Comparison of ENCODE assay signal across 7 mouse cellular contexts in the genomic region with DNA sequence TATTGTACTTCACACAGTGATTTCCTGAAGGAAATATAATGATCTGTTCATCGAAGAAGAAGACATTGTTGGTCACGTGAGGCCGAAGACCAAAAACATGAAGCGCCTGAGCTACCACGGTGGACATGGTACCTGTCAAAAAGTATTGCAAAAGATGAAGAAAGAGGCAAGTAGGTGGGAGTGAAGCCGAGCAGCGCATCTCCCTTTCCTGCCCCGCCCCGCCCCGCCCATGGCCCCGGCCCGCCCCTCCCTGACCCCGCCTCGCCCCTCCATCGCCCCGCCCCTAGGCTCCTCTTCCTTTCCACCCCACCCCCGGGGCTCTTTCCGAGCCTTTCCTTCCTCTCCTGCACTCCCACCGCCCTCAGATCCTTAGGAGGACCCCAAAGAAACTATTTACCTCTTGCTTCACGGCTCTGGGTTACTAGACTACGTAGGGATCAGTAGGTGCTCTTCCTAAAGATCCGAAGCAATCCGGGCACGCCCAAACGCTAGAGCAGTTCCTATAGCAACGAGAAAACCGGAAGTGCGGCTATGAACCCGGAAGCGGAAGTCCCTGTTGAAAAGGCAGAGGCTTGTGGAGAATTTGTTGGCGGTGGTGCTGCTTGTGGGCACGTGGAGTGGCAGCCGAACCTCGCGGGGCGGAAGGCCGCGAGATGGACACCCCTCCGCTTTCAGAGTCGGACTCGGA. TPM values are rescaled to one million over a fixed set of nuclear protein-coding genes. Genes with fewer than 3 reads are reported as not detected.
A peak's percentile ranks its signal among the peaks of the same experiment; 100 is the strongest.
DNase-seq lines count a peak whose midpoint lies in the region; ATAC-seq lines count a peak whose summit lies in the region.

Gene Cfap57, minus strand, starts transcription at position 499 of the 688 bp plus-strand sequence.
Gene Ebna1bp2, plus strand, starts transcription at position 521 of the 688 bp plus-strand sequence.

- ATAC-seq in intestine, embryonic 15.5 days, result peak; percentile 97

- under 1% methylated on average over 34 of the region's 41 CpGs for WGBS in intestine, embryonic 15.5 days
- WGBS in midbrain, embryonic 10.5 days, result under 1% methylated on average over 38 of the region's 41 CpGs

- H3K4me2 ChIP-seq in intestine, embryonic 15.5 days (replicated peaks), result peak within 1 kb of the TSS; percentile 85

- H3K27me3 ChIP-seq in intestine, embryonic 15.5 days (replicated peaks), result no peaks in the 10 kb centered on the region
- H3K27me3 ChIP-seq in midbrain, embryonic 10.5 days (ENCODE audit: low read depth, poor library complexity, severe bottlenecking), result no peaks in the 10 kb centered on the region

- peaks cover 7% of the 10 kb centered on the region; the same call in 1 of the 2 replicates for H3K4me1 ChIP-seq in intestine, embryonic 15.5 days (replicated peaks)
- H3K4me1 ChIP-seq in midbrain, embryonic 10.5 days, result peaks cover 13% of the 10 kb centered on the region

- intact Hi-C loops in left cerebral cortex, postnatal 25 days (cut with DNase I), result no loop called here

- no peaks in the 10 kb centered on the region for H3K9me3 ChIP-seq in intestine, embryonic 15.5 days
- no peaks in the 10 kb centered on the region; the same call in 1 of the 2 replicates for H3K9me3 ChIP-seq in midbrain, embryonic 10.5 days (replicated peaks)

- peak within 1 kb of the TSS; percentile 84 for H3K4me3 ChIP-seq in intestine, embryonic 15.5 days (replicated peaks)
- H3K4me3 ChIP-seq in midbrain, embryonic 10.5 days, result peak within 1 kb of the TSS; percentile 91

- peaks cover 22% of the 10 kb centered on the region for H3K36me3 ChIP-seq in intestine, embryonic 15.5 days
- peaks cover 29% of the 10 kb centered on the region for H3K36me3 ChIP-seq in midbrain, embryonic 10.5 days

- peak; percentile 82 to 85 for DNase-seq in adrenal gland, adult 18-20 months (ENCODE audit: low spot score in 2 of 2)
- DNase-seq in embryo, embryonic 11 days, result peak; percentile 95
- peak; percentile 84 for DNase-seq in gastrocnemius, postnatal 25 days
- DNase-seq in left cerebral cortex, postnatal 25 days (ENCODE audit: low spot score in 2 of 2), result peak; percentile 90 to 96
- peak; percentile 93 for DNase-seq in midbrain, embryonic 10.5 days (ENCODE audit: low spot score)
- DNase-seq in right cerebral cortex, postnatal 4 days, result peak; percentile 80

- peak within 1 kb of the TSS; percentile 74 for H3K9ac ChIP-seq in intestine, embryonic 15.5 days

- peak within 1 kb of the TSS; percentile 58; the same call in 1 of the 2 replicates for H3K27ac ChIP-seq in intestine, embryonic 15.5 days
- peak within 1 kb of the TSS; percentile 80 for H3K27ac ChIP-seq in midbrain, embryonic 10.5 days (replicated peaks)

RNA-seq across cellular contexts. Expression of gene Cfap57, which starts in this region (rescaled TPM):
- not detected for total RNA-seq in adrenal gland, adult 18-20 months (2021)
- total RNA-seq in gastrocnemius, postnatal 25 days (2021), result not detected
- polyA plus RNA-seq in intestine, embryonic 15.5 days (2015; fragmentation: Nextera tagmentation; extraction: Ambion mirVana), result 0.55 and 0.58 TPM in 2 replicates
- under 1 TPM; 0.76 to 0.99 TPM for total RNA-seq in left cerebral cortex, postnatal 25 days (2021)
- polyA plus RNA-seq in midbrain, embryonic 10.5 days (2016; fragmentation: Nextera tagmentation; extraction: Ambion mirVana), result 0.70 and 0.75 TPM in 2 replicates

RNA-seq across cellular contexts. Expression of gene Ebna1bp2, which starts in this region (rescaled TPM):
- total RNA-seq in adrenal gland, adult 18-20 months (2021), result 10 to 100 TPM; 75.6 to 76.0 TPM
- 10 to 100 TPM; 25.1 to 26.9 TPM for total RNA-seq in gastrocnemius, postnatal 25 days (2021)
- polyA plus RNA-seq in intestine, embryonic 15.5 days (2015; fragmentation: Nextera tagmentation; extraction: Ambion mirVana), result 125 and 144 TPM in 2 replicates
- total RNA-seq in left cerebral cortex, postnatal 25 days (2021), result 10 to 100 TPM; 55.4 to 58.0 TPM
- polyA plus RNA-seq in midbrain, embryonic 10.5 days (2016; fragmentation: Nextera tagmentation; extraction: Ambion mirVana), result 187 and 192 TPM in 2 replicates

Comparison
In these comparisons a context has a peak if more than half of its experiments do, and no peak if none do; other contexts are left out.
1. Peak in every context shown above with its lines: DNase-seq, ATAC-seq, H3K4me3 ChIP-seq and H3K27ac ChIP-seq.